In genomic region chr19:45815170-45815569, GRCm38 (mm10) we compare ENCODE assay signal across 10 mouse cellular contexts. TPM values are rescaled to one million over a fixed set of nuclear protein-coding genes. Genes with fewer than 3 reads are reported as not detected.
A peak's percentile ranks its signal among the peaks of the same experiment; 100 is the strongest.
DNase-seq lines count a peak whose midpoint lies in the region; ATAC-seq and TF ChIP-seq lines count a peak whose summit lies in the region.
"Had no signal": no experiment of that assay in that cellular context is flagged by ENCODE, and none has a peak within 500 bp of the region (broad histone marks: within the 10 kb centered on the region; RNA-seq: fewer than 3 reads in every experiment).

No protein-coding gene starts in this region.

- no peak for DNase-seq in layer of hippocampus, adult 2 months (ENCODE audit: low spot score in 2 of 2)
- DNase-seq in layer of hippocampus, postnatal 10 days (ENCODE audit: low spot score in 2 of 2) = no peak
- no peak for DNase-seq in cerebellum, adult 11-12 months
- no peak for DNase-seq in cerebellum, adult 2 months
- no peak for DNase-seq in kidney, postnatal 14 days
- DNase-seq: cerebellum, adult 9-11 months; kidney, adult 11 months had no signal

- H3K4me3 ChIP-seq in layer of hippocampus, adult 2 months = peak overlapping the region; percentile 66
- peak overlapping the region; percentile 38 for H3K4me3 ChIP-seq in embryonic facial prominence, embryonic 15.5 days (replicated peaks)
- peak overlapping the region; percentile 43 for H3K4me3 ChIP-seq in intestine, embryonic 16.5 days (ENCODE audit: low read length)
- H3K4me3 ChIP-seq in neural tube, embryonic 12.5 days = peak overlapping the region; percentile 38
- H3K4me3 ChIP-seq in cerebellum, adult 2 months (replicated peaks; ENCODE audit: insufficient read depth, low read depth, low read length) = no peak overlapping the region

- ATAC-seq in embryonic facial prominence, embryonic 15.5 days (ENCODE audit: insufficient number of reproducible peaks, low FRiP score, low TSS enrichment, low read depth) = peak; percentile 36; the same call in 1 of the 2 replicates
- no peak; the same call in 1 of the 2 replicates for ATAC-seq in intestine, embryonic 16.5 days
- no peak for ATAC-seq in neural tube, embryonic 12.5 days (ENCODE audit: low FRiP score, low read depth)

- H3K9me3 ChIP-seq in embryonic facial prominence, embryonic 15.5 days (replicated peaks) = no peaks in the 10 kb centered on the region
- H3K9me3 ChIP-seq in intestine, embryonic 16.5 days (ENCODE audit: control insufficient read depth, low read length) = no peaks in the 10 kb centered on the region
- H3K9me3 ChIP-seq in neural tube, embryonic 12.5 days = no peaks in the 10 kb centered on the region

- no peak overlapping the region for H3K9ac ChIP-seq in embryonic facial prominence, embryonic 15.5 days
- H3K9ac ChIP-seq in intestine, embryonic 16.5 days (ENCODE audit: low read depth, low read length) = no peak overlapping the region
- peak overlapping the region; percentile 57; the same call in 1 of the 2 replicates for H3K9ac ChIP-seq in neural tube, embryonic 12.5 days

- peaks cover 6% of the 10 kb centered on the region for H3K27me3 ChIP-seq in embryonic facial prominence, embryonic 15.5 days
- 0 out of 2 replicates have a peak, but pooled peaks cover 2% of the 10 kb centered on the region for H3K27me3 ChIP-seq in intestine, embryonic 16.5 days (replicated peaks; ENCODE audit: control insufficient read depth, insufficient read depth, low read length)
- peaks cover 8% of the 10 kb centered on the region for H3K27me3 ChIP-seq in neural tube, embryonic 12.5 days (replicated peaks)
- no peaks in the 10 kb centered on the region for H3K27me3 ChIP-seq in cerebellum, adult 2 months (ENCODE audit: control insufficient read depth, insufficient read depth, low read length)

- 42% methylated on average over 10 of the region's 10 CpGs for WGBS in embryonic facial prominence, embryonic 15.5 days
- 59% methylated on average over 10 of the region's 10 CpGs for WGBS in intestine, embryonic 16.5 days
- WGBS in neural tube, embryonic 12.5 days = 52% methylated on average over 10 of the region's 10 CpGs
- 76% methylated on average over 10 of the region's 10 CpGs for WGBS in cerebellum, adult 2 months

- H3K4me2 ChIP-seq in embryonic facial prominence, embryonic 15.5 days (replicated peaks) = peak overlapping the region; percentile 88
- H3K4me2 ChIP-seq in intestine, embryonic 16.5 days (ENCODE audit: low read depth, low read length) = peak overlapping the region; percentile 75
- H3K4me2 ChIP-seq in neural tube, embryonic 12.5 days (replicated peaks) = peak overlapping the region; percentile 94

- no peak for TF ChIP-seq CTCF in layer of hippocampus, adult 2 months (conservative IDR thresholded peaks at IDR 0.05)
- TF ChIP-seq CTCF in cerebellum, adult 2 months (IDR thresholded peaks at IDR 0.05; ENCODE audit: borderline replicate concordance, insufficient read depth, low read depth, low read length) = no peak

- H3K27ac ChIP-seq in layer of hippocampus, adult 2 months = peak overlapping the region; percentile 94
- no peak overlapping the region for H3K27ac ChIP-seq in embryonic facial prominence, embryonic 15.5 days (replicated peaks)
- no peak overlapping the region for H3K27ac ChIP-seq in intestine, embryonic 16.5 days (ENCODE audit: low read length)
- H3K27ac ChIP-seq in neural tube, embryonic 12.5 days = no peak overlapping the region
- no peak overlapping the region for H3K27ac ChIP-seq in cerebellum, adult 2 months (ENCODE audit: insufficient read depth, low read length)

- H3K36me3 ChIP-seq in embryonic facial prominence, embryonic 15.5 days = 0 out of 2 replicates have a peak, but pooled peaks cover 9% of the 10 kb centered on the region
- H3K36me3 ChIP-seq in intestine, embryonic 16.5 days (ENCODE audit: control insufficient read depth, insufficient read depth, low read length) = no peaks in the 10 kb centered on the region
- peaks cover 8% of the 10 kb centered on the region for H3K36me3 ChIP-seq in neural tube, embryonic 12.5 days

- no peak for TF ChIP-seq POLR2A in cerebellum, adult 2 months (IDR thresholded peaks at IDR 0.05; ENCODE audit: borderline replicate concordance, insufficient read depth, low read length)

- peaks cover 57% of the 10 kb centered on the region for H3K4me1 ChIP-seq in embryonic facial prominence, embryonic 15.5 days
- H3K4me1 ChIP-seq in intestine, embryonic 16.5 days (ENCODE audit: control insufficient read depth, insufficient read depth, low read length) = peaks cover 24% of the 10 kb centered on the region
- H3K4me1 ChIP-seq in neural tube, embryonic 12.5 days = peaks cover 46% of the 10 kb centered on the region
- H3K4me1 ChIP-seq in cerebellum, adult 2 months (ENCODE audit: control insufficient read depth, insufficient read depth, low read length) = peaks cover 9% of the 10 kb centered on the region

RNA-seq across cellular contexts. Expression of gene Kcnip2, which starts 0.7 kb away (rescaled TPM):
- total RNA-seq in layer of hippocampus, adult 2 months (2021) = 100 to 1,000 TPM; 212 to 222 TPM
- 100 to 1,000 TPM; 133 to 134 TPM for total RNA-seq in layer of hippocampus, postnatal 10 days (2021)
- 2.1 and 2.5 TPM in 2 replicates for polyA plus RNA-seq in embryonic facial prominence, embryonic 15.5 days (2015; fragmentation: Nextera tagmentation; extraction: Ambion mirVana)
- 1.8 and 2.0 TPM in 2 replicates for polyA plus RNA-seq in intestine, embryonic 16.5 days (2015; fragmentation: Nextera tagmentation; extraction: Ambion mirVana)
- 4.5 and 4.8 TPM in 2 replicates for polyA plus RNA-seq in neural tube, embryonic 12.5 days (2016; fragmentation: Nextera tagmentation; extraction: Ambion mirVana)
- polyA plus RNA-seq in cerebellum, adult 2 months (2012; rRNA removed) = 9.5 and 10.8 TPM in 2 replicates

RNA-seq across cellular contexts. Expression of gene Mgea5, which starts 31.5 kb away (rescaled TPM):
- total RNA-seq in layer of hippocampus, adult 2 months (2021) = 100 to 1,000 TPM; 166 to 170 TPM
- total RNA-seq in layer of hippocampus, postnatal 10 days (2021) = 100 to 1,000 TPM; 134 to 157 TPM
- polyA plus RNA-seq in embryonic facial prominence, embryonic 15.5 days (2015; fragmentation: Nextera tagmentation; extraction: Ambion mirVana) = 53.0 and 55.9 TPM in 2 replicates
- polyA plus RNA-seq in intestine, embryonic 16.5 days (2015; fragmentation: Nextera tagmentation; extraction: Ambion mirVana) = 24.5 and 25.0 TPM in 2 replicates
- 102 and 109 TPM in 2 replicates for polyA plus RNA-seq in neural tube, embryonic 12.5 days (2016; fragmentation: Nextera tagmentation; extraction: Ambion mirVana)
- polyA plus RNA-seq in cerebellum, adult 2 months (2012; rRNA removed) = 109 and 116 TPM in 2 replicates
